Mouse (Mus musculus): ENCODE data around the gene Arhgef25.
A peak's percentile ranks its signal among the peaks of the same experiment; 100 is the strongest.

The Arhgef25 gene

GRCm38 (mm10) chr10:127187371-127188078 is 2.4 kb downstream of the Arhgef25 start:
- no peak for DNase-seq (ENCODE audit: low read depth in 1 of 2, low spot score in 2 of 2)

- DNase-seq (ENCODE audit: low read depth in 1 of 2, low spot score in 2 of 2): no peak
Measured at GRCm38 (mm10) chr10:127186451-127186850, 3.4 kb downstream of the Arhgef25 start.

GRCm38 (mm10) chr10:127185506-127185905 is 4.4 kb downstream of the Arhgef25 start:
- DNase-seq (ENCODE audit: low read depth in 1 of 2, low spot score in 2 of 2): no peak

GRCm38 (mm10) chr10:127185101-127185500 is 4.8 kb downstream of the Arhgef25 start:
- DNase-seq (ENCODE audit: low read depth in 1 of 2, low spot score in 2 of 2): no peak

GRCm38 (mm10) chr10:127183759-127184158 is 6.1 kb downstream of the Arhgef25 start:
- DNase-seq (ENCODE audit: low read depth in 1 of 2, low spot score in 2 of 2): no peak

GRCm38 (mm10) chr10:127182624-127183023 is 7.3 kb downstream of the Arhgef25 start:
- no peak for DNase-seq (ENCODE audit: low read depth in 1 of 2, low spot score in 2 of 2)

GRCm38 (mm10) chr10:127181566-127181965 is 8.3 kb downstream of the Arhgef25 start:
- no peak for DNase-seq (ENCODE audit: low read depth in 1 of 2, low spot score in 2 of 2)

GRCm38 (mm10) chr10:127180695-127181047 is 9.2 kb downstream of the Arhgef25 start:
- DNase-seq (ENCODE audit: low read depth in 1 of 2, low spot score in 2 of 2): no peak

- DNase-seq (ENCODE audit: low read depth in 1 of 2, low spot score in 2 of 2): no peak
Measured at GRCm38 (mm10) chr10:127179871-127180694, 9.8 kb downstream of the Arhgef25 start, which contains the start of gene Slc26a10. TSS of gene Slc26a10 (minus strand) at chr10:127180645.

GRCm38 (mm10) chr10:127178286-127179027 is 11.4 kb downstream of the Arhgef25 start:
- no peak for DNase-seq (ENCODE audit: low read depth in 1 of 2, low spot score in 2 of 2)

- no peak for DNase-seq (ENCODE audit: low read depth in 1 of 2, low spot score in 2 of 2)
Measured at GRCm38 (mm10) chr10:127177719-127178118, 12.2 kb downstream of the Arhgef25 start.

GRCm38 (mm10) chr10:127177235-127177634 is 12.6 kb downstream of the Arhgef25 start:
- DNase-seq (ENCODE audit: low read depth in 1 of 2, low spot score in 2 of 2): no peak

- DNase-seq (ENCODE audit: low read depth in 1 of 2, low spot score in 2 of 2): no peak
Measured at GRCm38 (mm10) chr10:127176756-127177155, 13.1 kb downstream of the Arhgef25 start.

GRCm38 (mm10) chr10:127176228-127176627 is 13.7 kb downstream of the Arhgef25 start:
- DNase-seq (ENCODE audit: low read depth in 1 of 2, low spot score in 2 of 2): no peak

- DNase-seq (ENCODE audit: low read depth in 1 of 2, low spot score in 2 of 2): no peak
Measured at GRCm38 (mm10) chr10:127174170-127174569, 15.7 kb downstream of the Arhgef25 start.

- no peak for DNase-seq (ENCODE audit: low read depth in 1 of 2, low spot score in 2 of 2)
Measured at GRCm38 (mm10) chr10:127173148-127174065, 16.5 kb downstream of the Arhgef25 start.

GRCm38 (mm10) chr10:127171631-127172200 is 18.2 kb downstream of the Arhgef25 start:
- no peak for DNase-seq (ENCODE audit: low read depth in 1 of 2, low spot score in 2 of 2)

GRCm38 (mm10) chr10:127170837-127171272 is 19.0 kb downstream of the Arhgef25 start:
- DNase-seq (ENCODE audit: low read depth in 1 of 2, low spot score in 2 of 2): peak; percentile 60 to 80

- DNase-seq (ENCODE audit: low read depth in 1 of 2, low spot score in 2 of 2): no peak
Measured at GRCm38 (mm10) chr10:127170002-127170401, 19.9 kb downstream of the Arhgef25 start.

GRCm38 (mm10) chr10:127167614-127168192 is 22.2 kb downstream of the Arhgef25 start:
- no peak for DNase-seq (ENCODE audit: low read depth in 1 of 2, low spot score in 2 of 2)
